Mouse (Mus musculus) embryonic facial prominence, embryonic 14.5 days (tissue): ENCODE measurements at regions not wholly inside any gene's neighbourhood (a gene's known extent, or its start where the extent isn't known, plus 50 kb on each side); places are given as distances from the start of the nearest gene placed in this dataset.
A peak's percentile ranks its signal among the peaks of the same experiment; 100 is the strongest.

Experiments
- ATAC-seq: fragments of 200-750 bp; cut with Nextera tagmentation; 2 replicates; pipeline ENCODE4 v1.8.0; 2017; ENCODE audit warnings: low read depth, moderate number of reproducible peaks, moderate TSS enrichment
- DNase-seq: peaks from one replicate; pipeline ENCODE4 v3.0.0-alpha.2; 2015; ENCODE audit warnings: low spot score
- H3K27ac ChIP-seq: fragments of 300-500 bp; sonication (generic); replicated peaks from 2 replicates; pipeline ENCODE4 v1.5.1; 2014; ENCODE audit warnings: low read depth, mild to moderate bottlenecking, low read length, moderate library complexity
- H3K27me3 ChIP-seq: fragments of 300-500 bp; sonication (generic); replicated peaks from 2 replicates; pipeline ENCODE4 v1.6.1; 2014; ENCODE audit warnings: low read length; ENCODE audit not compliant: control insufficient read depth, insufficient read depth
- H3K36me3 ChIP-seq: fragments of 300-500 bp; sonication (generic); 2 replicates; pipeline ENCODE4 v1.6.1; 2014; ENCODE audit warnings: low read length, mixed read lengths; ENCODE audit not compliant: control insufficient read depth, insufficient read depth
- H3K4me1 ChIP-seq: fragments of 300-500 bp; sonication (generic); 2 replicates; pipeline ENCODE4 v1.6.1; 2014; ENCODE audit warnings: antibody characterized with exemption, low read length; ENCODE audit not compliant: control insufficient read depth, insufficient read depth
- H3K4me2 ChIP-seq: fragments of 300-500 bp; sonication (generic); 2 replicates; pipeline ENCODE4 v1.6.1; 2014; ENCODE audit warnings: low read depth, mild to moderate bottlenecking, low read length, moderate library complexity, mixed read lengths
- H3K4me3 ChIP-seq: fragments of 300-500 bp; sonication (generic); 2 replicates; pipeline ENCODE4 v1.5.1; 2014; ENCODE audit warnings: low read depth, mild to moderate bottlenecking, low read length
- H3K9ac ChIP-seq: fragments of 300-500 bp; sonication (generic); 2 replicates; pipeline ENCODE4 v1.6.1; 2014; ENCODE audit warnings: low read depth, mild to moderate bottlenecking, low read length, moderate library complexity, mixed read lengths
- H3K9me3 ChIP-seq: fragments of 300-500 bp; sonication (generic); 2 replicates; pipeline ENCODE4 v1.6.1; 2016; ENCODE audit warnings: low read length; ENCODE audit not compliant: control insufficient read depth
- WGBS: fragments of 180-500 bp; shearing (Covaris S2); extraction: QIAGEN DNeasy Blood & Tissue Kit; methylation state at CpG from one replicate; pipeline ENCODE4 v1.1.7; 2014; 5-methylcytosine and 5-hydroxymethylcytosine counted together

DNA sequence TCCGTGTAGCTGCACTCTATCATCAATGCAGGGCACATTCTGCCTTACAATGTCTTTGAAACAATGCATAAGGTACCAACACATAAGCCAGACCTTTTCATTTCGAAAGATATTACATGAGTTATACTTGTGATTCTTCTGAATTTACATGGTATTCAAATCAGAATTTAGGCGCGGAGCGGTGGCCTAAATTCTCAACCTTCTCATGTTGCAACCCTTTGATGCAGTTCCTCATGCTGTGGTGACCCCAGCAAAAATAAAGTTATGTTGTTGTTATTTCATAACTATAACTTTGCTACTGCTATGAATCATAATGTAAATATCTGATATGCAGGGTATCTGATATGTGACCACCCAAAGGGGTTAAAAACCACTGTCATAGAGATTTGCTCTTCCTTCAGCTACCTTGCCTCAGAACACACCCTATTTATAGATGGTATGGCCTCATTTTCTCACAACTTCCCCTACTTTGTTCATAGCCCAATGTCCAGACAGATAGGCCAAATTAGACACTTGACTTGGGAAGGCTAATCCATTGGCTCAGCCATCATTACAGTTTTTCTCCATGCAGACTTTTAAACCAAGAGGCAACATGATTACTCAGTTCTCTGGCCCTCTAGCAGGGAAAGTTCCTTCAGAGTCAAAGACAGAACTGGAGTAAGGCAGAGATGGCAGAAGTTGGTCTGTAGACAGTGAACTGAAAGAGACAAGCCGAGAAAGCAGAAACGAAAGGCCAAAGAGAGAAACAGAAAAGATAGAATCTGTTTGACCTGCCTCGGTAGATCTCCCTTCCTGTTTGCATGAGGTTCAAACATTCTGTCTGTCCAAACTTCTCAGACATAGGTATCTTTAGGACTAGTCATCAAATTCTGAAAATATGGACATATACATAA lies 102.1 kb upstream of the Ppm1h start:
- no peak overlapping the region for H3K4me3 ChIP-seq
- H3K4me2 ChIP-seq = no peak overlapping the region
- H3K9me3 ChIP-seq = 0 out of 2 replicates have a peak, but pooled peaks cover 3% of the 10 kb centered on the region
- no peaks in the 10 kb centered on the region for H3K4me1 ChIP-seq
- no peak overlapping the region for H3K9ac ChIP-seq
- no peaks in the 10 kb centered on the region for H3K27me3 ChIP-seq
- H3K36me3 ChIP-seq = no peaks in the 10 kb centered on the region
- no peak overlapping the region for H3K27ac ChIP-seq
- ATAC-seq = no peak
- no peak for DNase-seq
- WGBS = 92% methylated on average over 8 of the region's 8 CpGs

DNA sequence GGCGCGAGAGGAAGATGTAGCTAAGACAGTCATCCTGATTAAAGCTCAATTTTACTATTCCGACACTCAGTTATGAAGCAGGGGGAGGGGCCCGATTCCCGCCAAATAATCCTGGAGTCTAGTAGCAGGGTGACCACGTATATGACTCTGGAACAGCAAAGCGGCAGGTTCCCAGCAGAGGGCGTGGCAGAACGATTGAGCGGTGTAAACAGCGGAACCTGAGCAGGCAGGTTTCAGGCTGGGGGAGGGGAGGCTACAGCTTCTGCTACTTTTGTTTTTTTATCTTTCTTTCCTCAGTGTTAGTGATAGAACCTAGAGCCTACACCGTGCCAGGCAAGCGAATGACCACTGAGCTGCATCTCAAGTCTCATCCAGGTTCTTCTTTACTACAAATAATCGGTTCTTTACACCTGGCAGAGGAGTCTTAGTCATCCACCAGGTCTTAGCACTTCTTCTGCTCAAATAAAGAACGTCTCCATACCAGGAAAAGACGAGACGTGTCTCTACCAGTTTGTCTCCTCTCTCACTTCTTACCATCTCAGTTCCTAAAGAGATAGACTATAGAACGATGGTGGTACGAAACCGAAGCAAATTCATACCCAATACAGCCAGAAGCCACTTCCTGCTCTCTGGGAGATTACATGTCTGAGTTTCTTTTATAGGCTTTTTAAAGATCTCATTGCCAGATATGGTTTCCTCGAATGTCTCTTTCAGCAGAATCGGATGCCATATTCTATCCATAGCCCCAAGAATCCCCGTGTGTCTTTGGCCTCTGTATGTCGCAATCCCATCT lies 100.2 kb upstream of the Ppm1h start:
- Histone ChIP-seq H3K4me3 (no peak overlapping the region), H3K36me3 (no peaks in the 10 kb centered on the region), H3K9ac (no peak overlapping the region), H3K27ac (no peak overlapping the region), H3K4me1 (no peaks in the 10 kb centered on the region), H3K4me2 (no peak overlapping the region), H3K9me3 (0 out of 2 replicates have a peak, but pooled peaks cover 3% of the 10 kb centered on the region), H3K27me3 (no peaks in the 10 kb centered on the region)
- DNase-seq (peak; percentile 31), ATAC-seq (no peak)
- whole genome bisulfite sequencing = 60% methylated on average over 24 of the region's 24 CpGs

DNA sequence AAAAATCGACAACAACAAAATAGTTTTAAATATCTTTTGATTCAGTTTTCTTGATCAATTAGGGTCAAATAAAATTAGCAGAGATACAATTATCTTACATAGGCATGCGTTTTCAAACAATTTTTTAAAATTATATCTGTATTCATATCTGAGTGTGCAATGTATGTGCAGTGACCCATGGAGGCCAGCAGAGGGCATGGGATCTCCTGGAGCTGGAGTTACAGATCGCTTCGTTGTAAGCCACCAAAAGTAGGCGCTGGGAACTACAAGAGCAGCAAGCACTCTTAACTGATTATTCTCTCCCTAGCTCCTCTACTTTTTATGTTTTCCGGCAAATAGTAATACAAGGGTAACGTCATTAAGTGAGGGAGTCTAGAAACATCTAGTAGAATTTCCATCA lies 97.5 kb upstream of the Ppm1h start:
- 83% methylated on average over 7 of the region's 7 CpGs for WGBS
- H3K9me3 ChIP-seq = 0 out of 2 replicates have a peak, but pooled peaks cover 3% of the 10 kb centered on the region
- no peak overlapping the region for H3K4me2 ChIP-seq
- no peak for DNase-seq
- H3K9ac ChIP-seq = no peak overlapping the region
- H3K4me3 ChIP-seq = no peak overlapping the region
- H3K4me1 ChIP-seq = no peaks in the 10 kb centered on the region
- H3K27ac ChIP-seq = no peak overlapping the region
- ATAC-seq = no peak
- H3K36me3 ChIP-seq = no peaks in the 10 kb centered on the region
- H3K27me3 ChIP-seq = no peaks in the 10 kb centered on the region

DNA sequence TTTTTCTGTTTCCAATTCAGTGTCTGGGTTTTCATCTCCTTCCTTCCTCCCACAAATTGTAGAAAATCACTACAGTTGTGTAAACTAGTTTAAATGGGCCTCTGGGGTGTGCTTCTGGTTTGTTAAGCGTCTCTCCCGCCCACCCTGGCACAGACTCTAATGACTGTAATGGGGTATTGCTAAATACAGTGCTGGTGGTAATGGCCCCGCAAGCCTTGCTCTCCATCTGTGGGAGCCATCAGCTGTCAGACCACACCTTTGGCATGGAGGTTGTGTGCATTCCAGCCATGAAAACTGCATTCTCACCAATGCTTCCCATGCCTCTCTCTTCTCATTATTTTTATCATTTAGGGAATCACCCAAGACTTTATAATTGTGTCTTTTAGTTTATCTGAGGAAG lies 91.0 kb upstream of the Ppm1h start:
- DNase-seq (peak; percentile 27), ATAC-seq (no peak)
- Histone ChIP-seq H3K36me3 (no peaks in the 10 kb centered on the region), H3K27me3 (no peaks in the 10 kb centered on the region), H3K4me2 (no peak overlapping the region), H3K4me3 (no peak overlapping the region), H3K4me1 (no peaks in the 10 kb centered on the region), H3K9me3 (no peaks in the 10 kb centered on the region), H3K9ac (no peak overlapping the region), H3K27ac (no peak overlapping the region)
- 62% methylated on average over 3 of the region's 3 CpGs for WGBS

DNA sequence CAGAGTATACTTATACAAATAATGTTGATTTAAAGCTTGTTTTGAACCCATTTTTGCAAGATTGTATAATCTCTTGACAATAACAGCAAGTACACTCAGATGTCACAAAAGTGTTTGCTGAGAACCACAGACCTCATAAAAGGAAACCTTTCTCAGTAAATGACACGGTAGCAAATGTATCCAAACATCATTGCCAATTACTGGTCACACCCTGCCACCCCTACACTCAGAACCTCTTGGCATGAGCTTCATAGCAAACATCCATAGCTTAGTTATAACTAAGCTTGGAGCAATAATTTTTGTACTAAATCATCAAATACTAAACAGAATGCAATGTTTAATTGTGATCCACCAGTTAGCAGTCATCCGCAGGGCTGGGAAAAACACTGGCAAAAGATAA lies 79.1 kb upstream of the Ppm1h start:
- no peaks in the 10 kb centered on the region for H3K27me3 ChIP-seq
- H3K27ac ChIP-seq = no peak overlapping the region
- no peaks in the 10 kb centered on the region for H3K9me3 ChIP-seq
- no peak overlapping the region for H3K4me3 ChIP-seq
- DNase-seq (no peak), ATAC-seq (no peak)
- H3K9ac ChIP-seq = no peak overlapping the region
- no peaks in the 10 kb centered on the region for H3K4me1 ChIP-seq
- 90% methylated on average over 2 of the region's 2 CpGs for WGBS
- H3K4me2 ChIP-seq = no peak overlapping the region
- H3K36me3 ChIP-seq = no peaks in the 10 kb centered on the region

DNA sequence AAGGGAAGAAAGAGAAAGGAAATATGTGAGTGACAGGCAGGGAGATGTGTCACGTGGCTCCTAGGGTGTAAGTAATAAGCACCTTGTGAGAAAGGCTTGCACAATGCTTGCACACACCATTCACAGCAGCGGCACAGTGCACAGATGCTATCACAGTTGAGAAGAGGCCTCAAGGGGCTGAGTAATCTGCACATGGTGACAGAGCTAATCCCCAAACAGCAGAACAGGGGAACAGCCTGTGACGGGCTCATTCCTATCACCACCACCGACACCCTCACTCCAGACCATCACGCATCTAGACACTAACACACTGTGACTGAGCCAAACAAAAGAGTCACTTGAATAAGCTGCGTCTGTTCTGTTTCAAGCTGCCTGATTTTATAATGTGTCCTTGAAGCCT lies 76.2 kb upstream of the Ppm1h start:
- Histone ChIP-seq H3K9ac (no peak overlapping the region), H3K4me2 (no peak overlapping the region), H3K36me3 (no peaks in the 10 kb centered on the region), H3K9me3 (no peaks in the 10 kb centered on the region), H3K4me1 (no peaks in the 10 kb centered on the region), H3K4me3 (no peak overlapping the region), H3K27ac (no peak overlapping the region), H3K27me3 (no peaks in the 10 kb centered on the region)
- DNase-seq (peak; percentile 49), ATAC-seq (peak; percentile 86)
- 39% methylated on average over 6 of the region's 6 CpGs for WGBS

DNA sequence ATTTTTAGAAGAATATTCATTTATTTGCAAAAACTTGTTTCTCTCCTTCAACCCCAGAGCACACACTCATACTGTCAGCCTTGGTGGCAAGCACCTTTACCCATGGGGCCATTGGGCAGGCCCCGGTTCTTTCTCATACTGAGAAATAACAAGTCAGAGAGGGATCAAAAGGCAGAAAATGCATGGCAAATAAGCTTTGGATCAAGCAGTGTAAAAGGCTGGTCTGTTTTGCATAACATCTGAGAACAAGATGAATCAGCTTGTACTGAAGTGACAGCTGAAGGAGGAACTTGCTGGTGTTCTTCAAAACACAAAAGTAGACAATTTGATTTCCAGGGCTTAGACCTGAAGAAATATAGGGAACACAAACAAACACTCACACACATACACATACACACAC lies 74.6 kb upstream of the Ppm1h start:
- no peak overlapping the region for H3K9ac ChIP-seq
- no peaks in the 10 kb centered on the region for H3K27me3 ChIP-seq
- no peak for DNase-seq
- WGBS = 53% methylated on average over 1 of the region's 1 CpGs
- no peak overlapping the region for H3K27ac ChIP-seq
- ATAC-seq = no peak
- H3K36me3 ChIP-seq = no peaks in the 10 kb centered on the region
- H3K4me2 ChIP-seq = no peak overlapping the region
- no peak overlapping the region for H3K4me3 ChIP-seq
- no peaks in the 10 kb centered on the region for H3K4me1 ChIP-seq
- H3K9me3 ChIP-seq = no peaks in the 10 kb centered on the region

DNA sequence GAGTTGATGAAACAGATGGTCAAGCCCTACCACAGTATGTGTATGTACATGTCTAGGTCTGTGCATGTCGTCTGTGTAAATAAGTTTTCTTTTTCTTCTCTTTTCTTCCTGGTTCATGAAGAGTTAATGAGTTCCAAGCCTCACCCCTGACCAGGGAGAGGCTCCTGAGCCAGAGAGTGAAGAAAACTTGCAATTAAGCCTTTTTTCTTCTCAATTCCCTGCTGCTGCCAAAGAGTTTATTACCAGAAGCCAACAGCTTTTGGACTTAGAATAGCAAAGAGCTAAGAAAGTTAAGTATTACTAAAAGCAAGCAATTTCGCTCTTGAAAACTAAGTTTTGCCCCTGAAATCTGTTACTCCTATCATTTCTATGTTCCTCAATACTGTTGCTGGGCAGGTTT lies 65.3 kb upstream of the Ppm1h start:
- no peak overlapping the region for H3K9ac ChIP-seq
- peak; percentile 9 for DNase-seq
- H3K9me3 ChIP-seq = no peaks in the 10 kb centered on the region
- H3K4me3 ChIP-seq = no peak overlapping the region
- H3K27ac ChIP-seq = no peak overlapping the region
- no peak for ATAC-seq
- H3K4me1 ChIP-seq = no peaks in the 10 kb centered on the region
- no peaks in the 10 kb centered on the region for H3K36me3 ChIP-seq
- no peak overlapping the region for H3K4me2 ChIP-seq
- no peaks in the 10 kb centered on the region for H3K27me3 ChIP-seq
- WGBS = 76% methylated on average over 2 of the region's 2 CpGs
